Mouse (Mus musculus): ENCODE measurements around the gene Smyd3. TPM values are rescaled to one million over a fixed set of nuclear protein-coding genes. Genes with fewer than 3 reads are reported as not detected.

The Smyd3 gene
- total RNA-seq, 1 experiment from 2014 or later: 39.5 TPM

DNA sequence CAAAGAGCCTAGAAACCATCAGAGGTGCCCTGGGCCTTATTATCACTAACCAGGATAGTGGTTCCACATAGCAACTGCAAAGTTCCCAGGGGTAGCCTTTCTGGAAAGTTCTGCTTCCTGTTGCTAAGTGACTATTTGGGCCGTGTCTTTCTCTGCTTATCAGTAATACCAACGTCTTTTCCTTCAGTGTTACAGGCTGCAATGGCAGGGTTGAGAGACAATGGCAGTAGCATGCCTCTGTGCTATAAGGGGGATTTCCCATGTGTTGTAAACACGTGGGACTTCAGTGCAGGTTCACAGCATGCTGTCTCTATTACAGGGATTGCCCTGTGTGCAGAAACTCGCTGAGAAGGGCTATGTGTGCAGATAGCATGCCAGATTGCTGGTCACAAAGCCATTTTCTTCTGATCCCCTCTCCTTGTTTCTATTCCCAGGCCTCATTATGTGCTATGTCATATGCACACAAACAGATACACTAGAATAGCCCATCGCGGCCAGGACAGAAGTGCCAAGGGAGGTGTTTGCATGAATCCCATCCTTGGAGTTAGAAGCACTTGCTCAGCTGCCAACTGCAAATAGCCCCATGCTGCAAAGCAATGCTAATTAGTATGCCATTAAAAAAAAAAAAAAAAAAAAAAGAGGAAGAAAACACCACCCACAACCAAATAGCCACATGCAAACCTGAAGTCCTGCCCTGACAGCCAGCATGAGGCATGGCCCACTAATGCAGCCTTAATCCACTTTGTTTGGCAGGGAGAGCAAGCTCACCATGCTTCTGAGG, 604.7 kb downstream of the Smyd3 start:
- no peak for ATAC-seq (replicated peaks in 1 of 2; ENCODE audit: insufficient read depth in 1 of 2, low FRiP score in 2 of 2, low TSS enrichment in 1 of 2, low read depth in 1 of 2, poor library complexity in 2 of 2, severe bottlenecking in 2 of 2)

DNA sequence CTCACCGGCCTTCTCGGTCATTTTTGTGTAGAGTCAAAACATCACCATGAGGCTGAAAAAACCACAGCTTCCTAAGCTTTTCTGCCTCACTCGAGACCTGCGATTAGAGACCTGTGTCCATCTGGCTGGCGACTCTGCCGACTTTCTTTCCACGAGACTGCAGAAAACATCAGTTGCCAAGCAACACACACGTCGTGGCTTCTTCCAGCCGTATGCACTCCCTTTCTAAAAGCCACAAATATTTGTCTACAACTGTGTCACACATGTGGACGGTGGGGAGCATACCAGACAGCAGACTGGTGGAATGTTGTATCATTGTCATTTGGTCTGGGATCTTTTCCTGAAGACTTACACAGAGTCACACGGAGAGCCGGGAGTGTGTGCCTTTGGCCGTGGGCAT, 606.9 kb downstream of the Smyd3 start:
- no peak for ATAC-seq (replicated peaks in 1 of 2; ENCODE audit: insufficient read depth in 1 of 2, low FRiP score in 2 of 2, low TSS enrichment in 1 of 2, low read depth in 1 of 2, poor library complexity in 2 of 2, severe bottlenecking in 2 of 2)

Other genes with a start within 250 kb of the Smyd3 start
- gene Tfb2m, start 28.2 kb upstream of the Smyd3 start, total RNA-seq (2017): 29.9 and 57.9 TPM in 2 replicates
- 17.1 and 17.9 TPM in 2 replicates for gene Cnst, start 28.3 kb upstream of the Smyd3 start, total RNA-seq (2017)
- 39.8 and 46.7 TPM in 2 replicates for gene Sccpdh, start 150.2 kb upstream of the Smyd3 start, total RNA-seq (2017)
- not detected in 2 replicates for gene Kif28, start 227.2 kb upstream of the Smyd3 start, total RNA-seq (2017)